Mouse (Mus musculus) cortical plate, adult 2 months (tissue): ENCODE results near the gene Crim1.

Source experiments
- CTCF ChIP-seq: fragments of 200-500 bp; IDR thresholded peaks from 2 replicates; pipeline ENCODE4 v1.5.1; 2011; ENCODE audit warnings: mild to moderate bottlenecking, control low read depth, low read length; ENCODE audit not compliant: insufficient read depth; ENCODE audit errors: extremely low read depth
- POLR2A ChIP-seq: fragments of 200-500 bp; IDR thresholded peaks from 2 replicates; pipeline ENCODE4 v1.6.1; 2011; ENCODE audit warnings: mild to moderate bottlenecking, low read length, control low read depth; ENCODE audit not compliant: insufficient read depth; ENCODE audit errors: extremely low read depth

- TF ChIP-seq POLR2A (no peak), CTCF (no peak)
Observed at GRCm38 (mm10) chr17:78273875-78274274, 73.8 kb downstream of the Crim1 start.
